Mouse (Mus musculus): ENCODE results near the gene Dtd2. TPM values are rescaled to one million over a fixed set of nuclear protein-coding genes. Genes with fewer than 3 reads are reported as not detected.

The Dtd2 gene
- polyA plus RNA-seq, 1 experiment from 2014 or later: 20.7 TPM

Other genes with a start within 250 kb of the Dtd2 start
- gene Hectd1, start 177.0 kb downstream of the Dtd2 start, polyA plus RNA-seq (2016; fragmentation: Nextera tagmentation; extraction: Ambion mirVana): 35.2 and 35.6 TPM in 2 replicates
- 14.3 and 15.6 TPM in 2 replicates for gene Heatr5a, start 35.2 kb downstream of the Dtd2 start, polyA plus RNA-seq (2016; fragmentation: Nextera tagmentation; extraction: Ambion mirVana)
- not detected in 2 replicates for gene Gpr33, start 21.6 kb upstream of the Dtd2 start, polyA plus RNA-seq (2016; fragmentation: Nextera tagmentation; extraction: Ambion mirVana)
- 11.4 and 13.6 TPM in 2 replicates for gene Nubpl, start 91.2 kb upstream of the Dtd2 start, polyA plus RNA-seq (2016; fragmentation: Nextera tagmentation; extraction: Ambion mirVana)